ENCODE assay signal across 8 mouse cellular contexts in the genomic region with DNA sequence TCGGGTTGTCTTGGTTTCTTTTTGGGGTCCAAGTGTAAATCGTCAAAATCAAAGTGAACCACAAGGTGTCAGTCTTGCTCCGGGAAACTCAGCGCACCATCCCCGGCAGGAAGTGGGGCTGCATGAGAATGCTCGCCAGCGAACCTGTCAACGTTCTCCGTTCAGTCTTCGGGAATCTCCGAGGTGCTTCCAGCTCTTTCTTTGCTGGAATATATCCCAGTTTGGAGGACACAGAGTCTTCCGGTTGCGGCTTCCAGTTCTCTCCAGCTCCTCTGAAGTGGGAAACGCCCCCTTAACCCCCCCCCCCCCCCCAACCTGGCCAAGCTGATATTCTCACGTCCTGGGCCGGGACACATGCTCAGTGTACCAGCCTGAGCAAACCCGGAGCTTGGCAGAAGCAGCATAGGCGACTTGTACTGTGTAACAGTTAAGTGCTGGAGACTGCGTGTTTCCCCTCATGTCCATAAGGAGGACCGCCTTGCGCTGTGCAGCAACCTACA. TPM values are rescaled to one million over a fixed set of nuclear protein-coding genes. Genes with fewer than 3 reads are reported as not detected.
DNase-seq lines count a peak whose midpoint lies in the region; ATAC-seq and TF ChIP-seq lines count a peak whose summit lies in the region.

No protein-coding gene starts in this region.

- ATAC-seq in Patski: peak; percentile 72
- peak; percentile 90 for ATAC-seq in hindbrain, postnatal 0 days

- in situ Hi-C loops in Patski (cut with MboI; ENCODE audit: low pct_unique_long_range_greater_than_20kb): loop anchor here (5.0 to 25.0 kb wide), 3 partner anchors 210 to 1122 kb away; no protein-coding TSS in a partner anchor

- POLR2A ChIA-PET in Patski (lab: Charles Lee): no interaction called here

- H3K4me1 ChIP-seq in hindbrain, postnatal 0 days (ENCODE audit: insufficient read depth, low read length): no peaks in the 10 kb centered on the region

- H3K4me3 ChIP-seq in hindbrain, postnatal 0 days (ENCODE audit: low read length): peak overlapping the region; percentile 30

- 6% methylated on average over 21 of the region's 21 CpGs for WGBS in hindbrain, postnatal 0 days

- H3K36me3 ChIP-seq in hindbrain, postnatal 0 days (ENCODE audit: insufficient read depth, low read length): peaks cover 3% of the 10 kb centered on the region; the same call in 1 of the 2 replicates

- H3K4me2 ChIP-seq in hindbrain, postnatal 0 days (ENCODE audit: low read depth, low read length): peak overlapping the region; percentile 59

- peak; percentile 20 for DNase-seq in Patski (ENCODE audit: low read depth, low spot score)
- DNase-seq in cerebellum, postnatal 14 days: peak; percentile 85 to 89
- peak; percentile 77 for DNase-seq in gastrocnemius, adult 18-20 months (ENCODE audit: low spot score)
- peak; percentile 92 for DNase-seq in hindbrain, postnatal 0 days (ENCODE audit: low spot score)
- DNase-seq in left cerebral cortex, adult 18-20 months (ENCODE audit: low spot score in 2 of 2): peak; percentile 69 to 71
- peak; percentile 76 to 79 for DNase-seq in lung, postnatal 4 days
- DNase-seq in retina, postnatal 7 days (ENCODE audit: low read depth, low spot score): peak; percentile 64
- DNase-seq in urinary bladder, postnatal 36 days (ENCODE audit: low spot score in 2 of 2): peak; percentile 64 to 69

- CTCF ChIA-PET in Patski (lab: Charles Lee): interaction anchor here (0.8 to 2.3 kb wide), 7 partner anchors 10 to 210 kb away, joined by 3 to 10 read pairs (median 4); a partner anchor contains a TSS

- H3K9me3 ChIP-seq in hindbrain, postnatal 0 days (ENCODE audit: low read length): no peaks in the 10 kb centered on the region

- no peaks in the 10 kb centered on the region for H3K27me3 ChIP-seq in Patski
- no peaks in the 10 kb centered on the region for H3K27me3 ChIP-seq in hindbrain, postnatal 0 days (ENCODE audit: insufficient read depth, low read length)

- peak; percentile 81 for TF ChIP-seq CTCF in Patski (IDR thresholded peaks at IDR 0.05)
- TF ChIP-seq CTCF in hindbrain, postnatal 0 days (IDR thresholded peaks at IDR 0.05; ENCODE audit: low read depth): peak; percentile 83

- no peak overlapping the region for H3K9ac ChIP-seq in hindbrain, postnatal 0 days (replicated peaks; ENCODE audit: low read length)

- no peak overlapping the region for H3K27ac ChIP-seq in hindbrain, postnatal 0 days

RNA-seq across cellular contexts. Expression of a gene that starts 10.3 kb away (rescaled TPM):
- 1.8 TPM for polyA plus RNA-seq in Patski (2021)
- 1 to 10 TPM; 2.4 to 4.9 TPM for total RNA-seq in gastrocnemius, adult 18-20 months (2021)
- 1.0 and 6.3 TPM in 2 replicates for total RNA-seq in hindbrain, postnatal 0 days (2014; rRNA removed)
- 0.88 and 1.2 TPM in 2 replicates for polyA plus RNA-seq in hindbrain, postnatal 0 days (2015; fragmentation: Nextera tagmentation; extraction: Ambion mirVana)
- 1 to 10 TPM; 2.7 to 3.2 TPM for total RNA-seq in left cerebral cortex, adult 18-20 months (2021)

RNA-seq across cellular contexts. Expression of a gene that starts 47.1 kb away (rescaled TPM):
- 74.4 TPM for polyA plus RNA-seq in Patski (2021)
- total RNA-seq in gastrocnemius, adult 18-20 months (2021): 10 to 100 TPM; 26.5 to 29.6 TPM
- total RNA-seq in hindbrain, postnatal 0 days (2014; rRNA removed): 19.4 and 80.8 TPM in 2 replicates
- polyA plus RNA-seq in hindbrain, postnatal 0 days (2015; fragmentation: Nextera tagmentation; extraction: Ambion mirVana): 33.6 and 36.0 TPM in 2 replicates
- 10 to 100 TPM; 23.2 to 24.5 TPM for total RNA-seq in left cerebral cortex, adult 18-20 months (2021)

Comparison
In these comparisons a context has a peak if more than half of its experiments do, and no peak if none do; other contexts are left out.
1. DNase-seq: peak in every context shown above with its lines; median percentile 92 in hindbrain, postnatal 0 days; 87 in cerebellum, postnatal 14 days; 78 in lung, postnatal 4 days; 77 in gastrocnemius, adult 18-20 months; 70 in left cerebral cortex, adult 18-20 months; 66 in urinary bladder, postnatal 36 days; 64 in retina, postnatal 7 days; 20 in Patski.